Mouse (Mus musculus) small intestine, adult 2 months (tissue): Measurements from ENCODE around the gene Phb2.

Source experiments
- CTCF ChIP-seq: fragments of 200-500 bp; IDR thresholded peaks from 2 replicates; pipeline ENCODE4 v1.5.1; 2012; ENCODE audit warnings: low read depth, mild to moderate bottlenecking, control low read depth, inconsistent platforms, low read length, moderate library complexity, mixed read lengths; ENCODE audit not compliant: insufficient replicate concordance, insufficient read length; ENCODE audit errors: extremely low read depth
- POLR2A ChIP-seq: fragments of 200-500 bp; IDR thresholded peaks from 2 replicates; pipeline ENCODE4 v1.6.1; 2012; ENCODE audit warnings: low read depth, mild to moderate bottlenecking, control low read depth, inconsistent platforms, low read length, moderate library complexity

GRCm38 (mm10) chr6:124696441-124697150 is 15.5 kb upstream of the Phb2 start:
- TF ChIP-seq POLR2A, result no peak
- no peak for TF ChIP-seq CTCF
